Comparison of ENCODE assay signal across 8 mouse cellular contexts in genomic region chr1:136726145-136726935, GRCm38 (mm10).
DNase-seq lines count a peak whose midpoint lies in the region; ATAC-seq and TF ChIP-seq lines count a peak whose summit lies in the region.

No protein-coding gene starts in this region.

- ATAC-seq in lung, embryonic 14.5 days (ENCODE audit: insufficient read depth), result no peak

- no peak overlapping the region for H3K27ac ChIP-seq in heart, embryonic 10.5 days
- no peak overlapping the region for H3K27ac ChIP-seq in thymus, adult 2 months (ENCODE audit: control insufficient read depth, insufficient read depth, low read length)
- no peak overlapping the region for H3K27ac ChIP-seq in lung, embryonic 14.5 days (ENCODE audit: low read depth)

- TF ChIP-seq CTCF in thymus, adult 2 months (IDR thresholded peaks at IDR 0.05; ENCODE audit: borderline replicate concordance, control insufficient read depth, extremely low read depth, insufficient read depth, low read length, poor library complexity), result no peak
- peak; percentile 74 for TF ChIP-seq CTCF in lung, embryonic 14.5 days (IDR thresholded peaks at IDR 0.05; ENCODE audit: low read depth)

- no peaks in the 10 kb centered on the region for H3K36me3 ChIP-seq in heart, embryonic 10.5 days
- no peaks in the 10 kb centered on the region for H3K36me3 ChIP-seq in thymus, adult 2 months (ENCODE audit: control insufficient read depth, insufficient read depth, low read length)
- no peaks in the 10 kb centered on the region for H3K36me3 ChIP-seq in lung, embryonic 14.5 days (ENCODE audit: insufficient read depth)

- no peak overlapping the region for H3K9ac ChIP-seq in lung, embryonic 14.5 days

- intact Hi-C loops in gastrocnemius, postnatal 36 days (cut with DNase I), result no loop called here

- H3K4me2 ChIP-seq in lung, embryonic 14.5 days, result no peak overlapping the region

- no peaks in the 10 kb centered on the region for H3K9me3 ChIP-seq in heart, embryonic 10.5 days
- H3K9me3 ChIP-seq in lung, embryonic 14.5 days (ENCODE audit: low read depth, low read length), result no peaks in the 10 kb centered on the region

- H3K27me3 ChIP-seq in heart, embryonic 10.5 days (ENCODE audit: insufficient read depth, poor library complexity, severe bottlenecking), result 0 out of 2 replicates have a peak, but pooled peaks cover 5% of the 10 kb centered on the region
- no peaks in the 10 kb centered on the region for H3K27me3 ChIP-seq in thymus, adult 2 months (ENCODE audit: control insufficient read depth, insufficient read depth, low read length)
- H3K27me3 ChIP-seq in lung, embryonic 14.5 days (ENCODE audit: insufficient read depth, low read length), result no peaks in the 10 kb centered on the region

- TF ChIP-seq POLR2A in thymus, adult 2 months (IDR thresholded peaks at IDR 0.05; ENCODE audit: control insufficient read depth, extremely low read depth, insufficient read depth, low read length, poor library complexity), result no peak

- peak; percentile 32 for DNase-seq in heart, adult 8-10 months (ENCODE audit: low spot score)
- no peak for DNase-seq in heart, embryonic 10.5 days (ENCODE audit: low spot score)
- DNase-seq in thymus, adult 2 months, result peak; percentile 43
- DNase-seq in thymus, adult 18-20 months, result no peak
- peak; percentile 40 for DNase-seq in lung, embryonic 14.5 days
- peak; percentile 52 for DNase-seq in thymus, postnatal 4 days
- DNase-seq in gastrocnemius, postnatal 36 days, result no peak
- no peak for DNase-seq in ovary, adult 18-20 months (ENCODE audit: low spot score)

- H3K4me3 ChIP-seq in heart, embryonic 10.5 days, result no peak overlapping the region
- H3K4me3 ChIP-seq in thymus, adult 2 months (ENCODE audit: control insufficient read depth, insufficient read depth, low read length), result no peak overlapping the region
- no peak overlapping the region for H3K4me3 ChIP-seq in lung, embryonic 14.5 days (ENCODE audit: low read depth, low read length)

- no peaks in the 10 kb centered on the region for H3K4me1 ChIP-seq in heart, embryonic 10.5 days
- H3K4me1 ChIP-seq in thymus, adult 2 months (replicated peaks; ENCODE audit: control insufficient read depth, insufficient read depth, low read length), result peaks cover 8% of the 10 kb centered on the region
- no peaks in the 10 kb centered on the region for H3K4me1 ChIP-seq in lung, embryonic 14.5 days (ENCODE audit: insufficient read depth)

- WGBS in heart, embryonic 10.5 days, result 69% methylated on average over 11 of the region's 11 CpGs
- 63% methylated on average over 11 of the region's 11 CpGs for WGBS in thymus, adult 2 months
- WGBS in lung, embryonic 14.5 days, result 64% methylated on average over 11 of the region's 11 CpGs

Comparison
In these comparisons a context has a peak if more than half of its experiments do, and no peak if none do; other contexts are left out.
1. DNase-seq: peak in heart, adult 8-10 months (single experiment), thymus, adult 2 months (single experiment), lung, embryonic 14.5 days (single experiment) and thymus, postnatal 4 days (single experiment); none in heart, embryonic 10.5 days (single experiment), thymus, adult 18-20 months (0 of 2), gastrocnemius, postnatal 36 days (0 of 2) and ovary, adult 18-20 months (single experiment).